Comparison of ENCODE assay signal across 17 mouse cellular contexts in the genomic region with DNA sequence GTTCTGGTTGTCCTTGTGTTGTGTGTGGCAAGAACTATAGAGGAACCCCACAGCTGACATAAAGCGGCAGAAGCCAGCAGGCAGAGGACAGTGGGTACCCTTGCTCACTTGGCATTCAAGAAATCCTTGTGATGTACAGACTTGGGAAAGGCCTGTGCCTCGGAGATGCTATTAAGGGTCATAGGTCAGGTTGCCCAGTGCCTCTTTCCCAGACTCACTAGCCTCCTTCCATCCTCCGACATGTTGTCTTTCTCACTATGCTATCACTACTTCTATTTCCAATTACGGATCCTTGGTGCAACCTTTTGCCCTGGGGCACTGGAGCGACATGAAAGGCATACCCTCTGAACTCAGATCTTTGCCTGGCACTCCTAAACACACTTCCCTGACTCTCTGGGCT.
DNase-seq lines count a peak whose midpoint lies in the region; ATAC-seq and TF ChIP-seq lines count a peak whose summit lies in the region.
"Had no signal": no experiment of that assay in that cellular context is flagged by ENCODE, and none has a peak within 500 bp of the region (broad histone marks: within the 10 kb centered on the region; RNA-seq: fewer than 3 reads in every experiment).

No protein-coding gene starts in this region.

- intact Hi-C loops in heart, postnatal 10 days (cut with DNase I), result loop anchor here (5.0 kb wide), 1 partner anchor 57 kb away; no protein-coding TSS in a partner anchor
- intact Hi-C loops in heart, postnatal 36 days (cut with DNase I), result no loop called here
- intact Hi-C loops in left cerebral cortex, postnatal 36 days (cut with DNase I), result no loop called here

- no peak for TF ChIP-seq CTCF in midbrain, postnatal 0 days (IDR thresholded peaks at IDR 0.05)

- no peak overlapping the region for H3K4me3 ChIP-seq in heart, embryonic 12.5 days
- H3K4me3 ChIP-seq in heart, embryonic 16.5 days (ENCODE audit: low read length), result no peak overlapping the region
- no peak overlapping the region for H3K4me3 ChIP-seq in midbrain, embryonic 11.5 days (ENCODE audit: low read depth, low read length)
- H3K4me3 ChIP-seq in midbrain, postnatal 0 days (ENCODE audit: low read depth, low read length), result no peak overlapping the region
- H3K4me3 ChIP-seq: embryonic facial prominence, embryonic 13.5 days; forebrain, embryonic 12.5 days; hindbrain, embryonic 15.5 days had no signal

- 0 out of 2 replicates have a peak, but pooled peaks cover 2% of the 10 kb centered on the region for H3K9me3 ChIP-seq in heart, embryonic 12.5 days (replicated peaks)
- peaks cover 3% of the 10 kb centered on the region; the same call in 1 of the 2 replicates for H3K9me3 ChIP-seq in heart, embryonic 16.5 days (replicated peaks; ENCODE audit: control insufficient read depth, low read length)
- H3K9me3 ChIP-seq in midbrain, embryonic 11.5 days (ENCODE audit: control insufficient read depth, low read length), result no peaks in the 10 kb centered on the region
- no peaks in the 10 kb centered on the region for H3K9me3 ChIP-seq in midbrain, postnatal 0 days (ENCODE audit: low read length)
- H3K9me3 ChIP-seq: embryonic facial prominence, embryonic 13.5 days; forebrain, embryonic 12.5 days; hindbrain, embryonic 15.5 days had no signal

- ATAC-seq in heart, embryonic 12.5 days (ENCODE audit: insufficient number of reproducible peaks, low FRiP score), result no peak
- ATAC-seq in heart, embryonic 16.5 days (replicated peaks; ENCODE audit: extremely low read depth, insufficient read depth, low FRiP score), result no peak
- ATAC-seq in midbrain, embryonic 11.5 days (ENCODE audit: low FRiP score), result no peak
- ATAC-seq in midbrain, postnatal 0 days (ENCODE audit: low FRiP score), result no peak

- peaks cover 17% of the 10 kb centered on the region for H3K4me1 ChIP-seq in heart, embryonic 12.5 days (replicated peaks)
- H3K4me1 ChIP-seq in heart, embryonic 16.5 days (ENCODE audit: control insufficient read depth, insufficient read depth, low read length), result peaks cover 13% of the 10 kb centered on the region
- H3K4me1 ChIP-seq in midbrain, embryonic 11.5 days (ENCODE audit: control insufficient read depth, insufficient read depth, low read length), result peaks cover 5% of the 10 kb centered on the region; the same call in 1 of the 2 replicates
- no peaks in the 10 kb centered on the region for H3K4me1 ChIP-seq in midbrain, postnatal 0 days (ENCODE audit: insufficient read depth, low read length)

- peak overlapping the region; percentile 63; the same call in 1 of the 2 replicates for H3K4me2 ChIP-seq in heart, embryonic 12.5 days
- H3K4me2 ChIP-seq in heart, embryonic 16.5 days (ENCODE audit: low read depth, low read length), result peak overlapping the region; percentile 59; the same call in 1 of the 2 replicates
- no peak overlapping the region for H3K4me2 ChIP-seq in midbrain, embryonic 11.5 days
- H3K4me2 ChIP-seq in midbrain, postnatal 0 days (ENCODE audit: low read depth, low read length, poor library complexity, severe bottlenecking), result no peak overlapping the region

- 0 out of 2 replicates have a peak overlapping the region, but pooled peaks have one; percentile 19 for H3K27ac ChIP-seq in heart, embryonic 12.5 days (ENCODE audit: poor library complexity, severe bottlenecking)
- H3K27ac ChIP-seq in heart, embryonic 16.5 days (ENCODE audit: low read length), result no peak overlapping the region
- H3K27ac ChIP-seq in midbrain, embryonic 11.5 days (ENCODE audit: low read depth, low read length), result no peak overlapping the region
- H3K27ac ChIP-seq in midbrain, postnatal 0 days (ENCODE audit: low read depth, low read length), result no peak overlapping the region
- H3K27ac ChIP-seq: forebrain, embryonic 12.5 days; hindbrain, embryonic 15.5 days had no signal

- no peaks in the 10 kb centered on the region for H3K36me3 ChIP-seq in heart, embryonic 12.5 days
- H3K36me3 ChIP-seq in heart, embryonic 16.5 days (ENCODE audit: control insufficient read depth, insufficient read depth), result no peaks in the 10 kb centered on the region
- no peaks in the 10 kb centered on the region for H3K36me3 ChIP-seq in midbrain, embryonic 11.5 days (ENCODE audit: control insufficient read depth, insufficient read depth, low read length)
- H3K36me3 ChIP-seq in midbrain, postnatal 0 days (ENCODE audit: insufficient read depth, low read length), result no peaks in the 10 kb centered on the region
- H3K36me3 ChIP-seq: embryonic facial prominence, embryonic 13.5 days; forebrain, embryonic 12.5 days; hindbrain, embryonic 15.5 days had no signal

- WGBS in heart, embryonic 12.5 days, result 54% methylated on average over 5 of the region's 5 CpGs
- WGBS in heart, embryonic 16.5 days, result 70% methylated on average over 5 of the region's 5 CpGs
- 69% methylated on average over 5 of the region's 5 CpGs for WGBS in midbrain, embryonic 11.5 days
- 72% methylated on average over 5 of the region's 5 CpGs for WGBS in midbrain, postnatal 0 days

- DNase-seq in heart, postnatal 10 days, result no peak
- no peak for DNase-seq in heart, postnatal 36 days
- DNase-seq in midbrain, embryonic 11.5 days (ENCODE audit: low spot score, missing footprints), result peak; percentile 84
- no peak for DNase-seq in midbrain, postnatal 0 days (ENCODE audit: low spot score)
- no peak for DNase-seq in left cerebral cortex, postnatal 36 days (ENCODE audit: low spot score in 2 of 2)
- DNase-seq: adrenal gland, adult 2 months; adrenal gland, postnatal 25 days; cerebellum, adult 18-20 months; cerebellum, adult 9-11 months; cerebellum, postnatal 36 days; gastrocnemius, postnatal 10 days; kidney, adult 8-10 months had no signal

- no peak overlapping the region for H3K9ac ChIP-seq in heart, embryonic 12.5 days
- H3K9ac ChIP-seq in heart, embryonic 16.5 days (ENCODE audit: low read length), result no peak overlapping the region
- no peak overlapping the region for H3K9ac ChIP-seq in midbrain, embryonic 11.5 days (ENCODE audit: low read length)
- no peak overlapping the region for H3K9ac ChIP-seq in midbrain, postnatal 0 days (replicated peaks; ENCODE audit: low read length, poor library complexity, severe bottlenecking)
- H3K9ac ChIP-seq: embryonic facial prominence, embryonic 13.5 days; forebrain, embryonic 12.5 days; hindbrain, embryonic 15.5 days had no signal

- no peaks in the 10 kb centered on the region for H3K27me3 ChIP-seq in heart, embryonic 12.5 days (replicated peaks)
- H3K27me3 ChIP-seq in heart, embryonic 16.5 days (ENCODE audit: control insufficient read depth, insufficient read depth, low read length), result no peaks in the 10 kb centered on the region
- no peaks in the 10 kb centered on the region for H3K27me3 ChIP-seq in midbrain, embryonic 11.5 days (ENCODE audit: control insufficient read depth, insufficient read depth, low read length)
- no peaks in the 10 kb centered on the region for H3K27me3 ChIP-seq in midbrain, postnatal 0 days (ENCODE audit: insufficient read depth, low read length)
- H3K27me3 ChIP-seq: embryonic facial prominence, embryonic 13.5 days; forebrain, embryonic 12.5 days; hindbrain, embryonic 15.5 days had no signal

Comparison
In these comparisons a context has a peak if more than half of its experiments do, and no peak if none do; other contexts are left out.
1. H3K4me2 ChIP-seq: peak in heart, embryonic 12.5 days (single experiment) and heart, embryonic 16.5 days (single experiment); none in midbrain, embryonic 11.5 days (single experiment) and midbrain, postnatal 0 days (single experiment).